Mouse (Mus musculus) ES-Bruce4 (cell line): Measurements from ENCODE around the gene Nthl1.

Experiments used
- CTCF ChIP-seq: IDR thresholded peaks from one replicate; pipeline ENCODE4 v1.8.1; 2011; ENCODE audit warnings: low read depth, low read length
- EP300 ChIP-seq: IDR thresholded peaks from 2 replicates; pipeline ENCODE4 v1.6.1; 2011; ENCODE audit warnings: low read depth, low read length; ENCODE audit not compliant: insufficient read depth
- POLR2A ChIP-seq: IDR thresholded peaks from one replicate; pipeline ENCODE4 v1.8.1; 2011; ENCODE audit warnings: low read length; ENCODE audit not compliant: insufficient read depth

- TF ChIP-seq EP300, result no peak
- no peak for TF ChIP-seq CTCF
- no peak for TF ChIP-seq POLR2A
Measured at GRCm38 (mm10) chr17:24625472-24625871, 7.0 kb upstream of the Nthl1 start.
